ENCODE assay signal across 13 mouse cellular contexts in genomic region chr11:104311643-104312042, GRCm38 (mm10).
DNase-seq lines count a peak whose midpoint lies in the region; ATAC-seq and TF ChIP-seq lines count a peak whose summit lies in the region.
"Had no signal": no experiment of that assay in that cellular context is flagged by ENCODE, and none has a peak within 500 bp of the region (broad histone marks: within the 10 kb centered on the region; RNA-seq: fewer than 3 reads in every experiment).

No protein-coding gene starts in this region.

- peak; percentile 48 for TF ChIP-seq RAD21 in CH12.LX (IDR thresholded peaks at IDR 0.05; ENCODE audit: low read depth, low read length)

- TF ChIP-seq POLR2A in liver, adult 2 months (IDR thresholded peaks at IDR 0.05; ENCODE audit: extremely low read depth, insufficient read depth, low read length), result no peak
- TF ChIP-seq POLR2A in CH12.LX (IDR thresholded peaks at IDR 0.05; ENCODE audit: low read depth, low read length), result no peak

- H3K27me3 ChIP-seq in liver, adult 2 months (ENCODE audit: control insufficient read depth, insufficient read depth, low read length), result 0 out of 2 replicates have a peak, but pooled peaks cover 3% of the 10 kb centered on the region
- peaks cover 21% of the 10 kb centered on the region for H3K27me3 ChIP-seq in liver, embryonic 12.5 days (replicated peaks)
- no peaks in the 10 kb centered on the region for H3K27me3 ChIP-seq in CH12.LX (replicated peaks)
- H3K27me3 ChIP-seq: hindbrain, embryonic 15.5 days had no signal

- no peak overlapping the region for H3K9ac ChIP-seq in liver, adult 2 months (ENCODE audit: low read depth, low read length)
- H3K9ac ChIP-seq in liver, embryonic 12.5 days, result no peak overlapping the region
- H3K9ac ChIP-seq in CH12.LX (ENCODE audit: insufficient read depth, low read depth), result no peak overlapping the region
- H3K9ac ChIP-seq: hindbrain, embryonic 15.5 days; stomach, embryonic 15.5 days had no signal

- no peak overlapping the region for H3K4me3 ChIP-seq in liver, adult 2 months (ENCODE audit: insufficient read depth, low read depth, low read length)
- H3K4me3 ChIP-seq in liver, embryonic 12.5 days, result no peak overlapping the region
- no peak overlapping the region for H3K4me3 ChIP-seq in CH12.LX (replicated peaks in 1 of 3; ENCODE audit: low read depth in 2 of 3, low read length in 2 of 3, poor library complexity in 1 of 3)
- H3K4me3 ChIP-seq: hindbrain, embryonic 15.5 days; stomach, embryonic 15.5 days had no signal

- H3K79me2 ChIP-seq in liver, adult 2 months (ENCODE audit: control insufficient read depth, insufficient read depth, low read length), result no peaks in the 10 kb centered on the region
- no peaks in the 10 kb centered on the region for H3K79me2 ChIP-seq in CH12.LX (replicated peaks; ENCODE audit: control insufficient read depth, extremely low read depth, insufficient read depth, poor library complexity, severe bottlenecking)

- in situ Hi-C loops in CH12.LX (cut with MboI; ENCODE audit: low pct_ligation_motif_present, low pct_unique_long_range_greater_than_20kb, low sequenced_read_pairs), result no loop called here

- peak; percentile 49 for DNase-seq in CD4-positive, CD25-positive, alpha-beta regulatory T cell, adult 2 months (ENCODE audit: low read depth, low spot score)
- DNase-seq in liver, adult 2 months (ENCODE audit: extremely low read depth, low read depth, low spot score), result no peak
- peak; percentile 53 for DNase-seq in CH12.LX (ENCODE audit: extremely low read depth)
- peak; percentile 48 for DNase-seq in induced T-regulatory cell, adult 2 months (ENCODE audit: low read depth)
- DNase-seq in embryo, embryonic 10 days (ENCODE audit: low spot score), result no peak
- no peak for DNase-seq in adrenal gland, postnatal 4 days (ENCODE audit: low spot score in 2 of 2)
- DNase-seq: cerebellum, postnatal 36 days; kidney, postnatal 25 days had no signal

- TF ChIP-seq CTCF in liver, adult 2 months (IDR thresholded peaks at IDR 0.05; ENCODE audit: low read depth, low read length), result peak; percentile 66
- peak; percentile 71 to 74 for TF ChIP-seq CTCF in CH12.LX (conservative IDR thresholded peaks at IDR 0.05 in 1 of 2, IDR thresholded peaks at IDR 0.05 in 1 of 2; ENCODE audit: low read depth in 2 of 2, low read length in 2 of 2)

- no peak overlapping the region for H3K27ac ChIP-seq in liver, adult 2 months (replicated peaks; ENCODE audit: insufficient read depth, low read depth, low read length)
- H3K27ac ChIP-seq in liver, embryonic 12.5 days, result no peak overlapping the region
- no peak overlapping the region for H3K27ac ChIP-seq in CH12.LX (ENCODE audit: insufficient read depth, low read depth)
- H3K27ac ChIP-seq: hindbrain, embryonic 15.5 days; stomach, embryonic 15.5 days had no signal

- peaks cover 3% of the 10 kb centered on the region; the same call in 1 of the 2 replicates for H3K4me1 ChIP-seq in liver, adult 2 months (ENCODE audit: control insufficient read depth, insufficient read depth, low read length)
- H3K4me1 ChIP-seq in liver, embryonic 12.5 days, result peaks cover 38% of the 10 kb centered on the region
- peaks cover 0 to 12% of the 10 kb centered on the region in 2 experiments; a peak in 2 of 4 replicates for H3K4me1 ChIP-seq in CH12.LX (ENCODE audit: control insufficient read depth in 1 of 2, insufficient read depth in 2 of 2)
- H3K4me1 ChIP-seq: hindbrain, embryonic 15.5 days had no signal

- no peaks in the 10 kb centered on the region for H3K36me3 ChIP-seq in liver, adult 2 months (ENCODE audit: control insufficient read depth, insufficient read depth, low read length)
- H3K36me3 ChIP-seq in liver, embryonic 12.5 days, result no peaks in the 10 kb centered on the region
- no peaks in the 10 kb centered on the region for H3K36me3 ChIP-seq in CH12.LX (replicated peaks in 1 of 2; ENCODE audit: control insufficient read depth in 1 of 2, insufficient read depth in 1 of 2, low read length in 1 of 2)
- H3K36me3 ChIP-seq: stomach, embryonic 15.5 days had no signal

- TF ChIP-seq EP300 in CH12.LX (IDR thresholded peaks at IDR 0.05; ENCODE audit: low read length), result no peak

- no peak for ATAC-seq in CD4-positive, CD25-positive, alpha-beta regulatory T cell, adult 4 months
- ATAC-seq in liver, embryonic 12.5 days, result no peak

- H3K4me2 ChIP-seq in liver, embryonic 12.5 days, result no peak overlapping the region
- no peak overlapping the region for H3K4me2 ChIP-seq in CH12.LX (ENCODE audit: insufficient read depth, low read depth, poor library complexity, severe bottlenecking)
- H3K4me2 ChIP-seq: heart, embryonic 11.5 days; hindbrain, embryonic 15.5 days; stomach, embryonic 15.5 days had no signal

- no peaks in the 10 kb centered on the region for H3K9me3 ChIP-seq in liver, embryonic 12.5 days (replicated peaks)
- H3K9me3 ChIP-seq in CH12.LX (replicated peaks; ENCODE audit: low read length), result no peaks in the 10 kb centered on the region
- H3K9me3 ChIP-seq: hindbrain, embryonic 15.5 days; stomach, embryonic 15.5 days had no signal

- WGBS in liver, adult 2 months, result 69% methylated on average over 7 of the region's 7 CpGs
- 47% methylated on average over 7 of the region's 7 CpGs for WGBS in liver, embryonic 12.5 days (ENCODE audit: insufficient replicate concordance)

- dilution Hi-C loops in CH12.LX (cut with MboI; ENCODE audit: extremely low pct_ligation_motif_present, extremely low pct_unique_long_range_greater_than_20kb, low sequenced_read_pairs), result no loop called here

TF ChIP-seq in CH12.LX, 34 proteins besides CTCF, POLR2A, EP300 and RAD21:
- TF ChIP-seq BHLHE40 (IDR thresholded peaks at IDR 0.05; ENCODE audit: low read depth, low read length) (no peak), SMC3 (IDR thresholded peaks at IDR 0.05; ENCODE audit: low read depth, low read length) (peak; percentile 10; the same call in 1 of the 2 replicates)

Comparison
In these comparisons a context has a peak if more than half of its experiments do, and no peak if none do; other contexts are left out.
1. DNase-seq: peak in CD4-positive, CD25-positive, alpha-beta regulatory T cell, adult 2 months (single experiment), CH12.LX (single experiment) and induced T-regulatory cell, adult 2 months (single experiment); none in liver, adult 2 months (single experiment), embryo, embryonic 10 days (single experiment) and adrenal gland, postnatal 4 days (0 of 2).